Comparison of ENCODE assay signal across 9 mouse cellular contexts in genomic region chr9:65178336-65179213, GRCm38 (mm10). TPM values are rescaled to one million over a fixed set of nuclear protein-coding genes. Genes with fewer than 3 reads are reported as not detected.
DNase-seq lines count a peak whose midpoint lies in the region; ATAC-seq lines count a peak whose summit lies in the region.
"Had no signal": no experiment of that assay in that cellular context is flagged by ENCODE, and none has a peak within 500 bp of the region (broad histone marks: within the 10 kb centered on the region; RNA-seq: fewer than 3 reads in every experiment).

No protein-coding gene starts in this region.

- H3K27ac ChIP-seq in hindbrain, embryonic 16.5 days (ENCODE audit: low read depth, low read length): peak overlapping the region; percentile 72
- peak overlapping the region; percentile 79 for H3K27ac ChIP-seq in midbrain, embryonic 16.5 days (ENCODE audit: low read length)

- H3K9me3 ChIP-seq in hindbrain, embryonic 16.5 days (ENCODE audit: control insufficient read depth, low read length): no peaks in the 10 kb centered on the region
- H3K9me3 ChIP-seq in midbrain, embryonic 16.5 days (replicated peaks; ENCODE audit: control insufficient read depth, low read length, poor library complexity, severe bottlenecking): no peaks in the 10 kb centered on the region

- peak overlapping the region; percentile 53 for H3K9ac ChIP-seq in hindbrain, embryonic 16.5 days (ENCODE audit: low read depth, low read length)
- peak overlapping the region; percentile 46 for H3K9ac ChIP-seq in midbrain, embryonic 16.5 days (ENCODE audit: low read depth, low read length)

- peak; percentile 55 for ATAC-seq in hindbrain, embryonic 16.5 days
- ATAC-seq in midbrain, embryonic 16.5 days: peak; percentile 61

- no peak overlapping the region; the same call in 1 of the 2 replicates for H3K4me3 ChIP-seq in hindbrain, embryonic 16.5 days (ENCODE audit: low read length)
- H3K4me3 ChIP-seq in midbrain, embryonic 16.5 days (ENCODE audit: low read depth, low read length): no peak overlapping the region

- peak overlapping the region; percentile 35 for H3K4me2 ChIP-seq in hindbrain, embryonic 16.5 days (ENCODE audit: low read length)
- H3K4me2 ChIP-seq in midbrain, embryonic 16.5 days (ENCODE audit: low read length): peak overlapping the region; percentile 16; the same call in 1 of the 2 replicates

- peaks cover 50% of the 10 kb centered on the region for H3K4me1 ChIP-seq in hindbrain, embryonic 16.5 days (ENCODE audit: control insufficient read depth, insufficient read depth, low read depth, low read length)
- peaks cover 44% of the 10 kb centered on the region for H3K4me1 ChIP-seq in midbrain, embryonic 16.5 days (ENCODE audit: control insufficient read depth, insufficient read depth, low read length)

- WGBS in hindbrain, embryonic 16.5 days: 8% methylated on average over 13 of the region's 22 CpGs
- WGBS in midbrain, embryonic 16.5 days: 2% methylated on average over 22 of the region's 22 CpGs

- DNase-seq in adrenal gland, postnatal 10 days: peak; percentile 39
- no peak for DNase-seq in adrenal gland, adult 8-10 months
- peak; percentile 27 for DNase-seq in right cerebral cortex, postnatal 4 days
- DNase-seq in right cerebral cortex, postnatal 14 days: no peak
- no peak for DNase-seq in urinary bladder, adult 2 months (ENCODE audit: low spot score)
- DNase-seq in right cerebral cortex, adult 18-20 months: no peak

- peaks cover 6% of the 10 kb centered on the region for H3K36me3 ChIP-seq in hindbrain, embryonic 16.5 days (ENCODE audit: control insufficient read depth, insufficient read depth, low read length)
- peaks cover 8% of the 10 kb centered on the region for H3K36me3 ChIP-seq in midbrain, embryonic 16.5 days (ENCODE audit: control insufficient read depth, insufficient read depth, low read length)

- H3K27me3 ChIP-seq in hindbrain, embryonic 16.5 days (replicated peaks; ENCODE audit: control insufficient read depth, insufficient read depth, low read length): no peaks in the 10 kb centered on the region
- no peaks in the 10 kb centered on the region for H3K27me3 ChIP-seq in midbrain, embryonic 16.5 days (ENCODE audit: control insufficient read depth, insufficient read depth, low read depth, low read length)

RNA-seq across cellular contexts. Expression of gene Parp16, which starts 16.6 kb away (rescaled TPM):
- 10 to 100 TPM; 12.9 to 19.6 TPM for total RNA-seq in adrenal gland, postnatal 10 days (2021)
- 10 to 100 TPM; 16.2 to 44.2 (median 33.1) TPM for total RNA-seq in adrenal gland, adult 8-10 months (2022)
- 7.7 and 8.3 TPM in 2 replicates for polyA plus RNA-seq in hindbrain, embryonic 16.5 days (2015; fragmentation: Nextera tagmentation; extraction: Ambion mirVana)
- 8.5 and 9.0 TPM in 2 replicates for polyA plus RNA-seq in midbrain, embryonic 16.5 days (2015; fragmentation: Nextera tagmentation; extraction: Ambion mirVana)
- 4.4 and 4.5 TPM in 2 replicates for polyA plus RNA-seq in urinary bladder, adult 2 months (2012; rRNA removed)

RNA-seq across cellular contexts. Expression of gene Igdcc3, which starts 37.6 kb away (rescaled TPM):
- 1 to 10 TPM; 1.2 to 1.7 TPM for total RNA-seq in adrenal gland, postnatal 10 days (2021)
- total RNA-seq in adrenal gland, adult 8-10 months (2022): 1 to 10 TPM in 3 of 4 experiments, under 1 TPM in 1; 0.84 to 4.0 (median 2.4) TPM
- 4.4 and 9.0 TPM in 2 replicates for polyA plus RNA-seq in hindbrain, embryonic 16.5 days (2015; fragmentation: Nextera tagmentation; extraction: Ambion mirVana)
- polyA plus RNA-seq in midbrain, embryonic 16.5 days (2015; fragmentation: Nextera tagmentation; extraction: Ambion mirVana): 8.7 and 9.1 TPM in 2 replicates
- 2.3 and 2.7 TPM in 2 replicates for polyA plus RNA-seq in urinary bladder, adult 2 months (2012; rRNA removed)
- total RNA-seq: common myeloid progenitor, adult 5-6 weeks had no signal

Comparison
In these comparisons a context has a peak if more than half of its experiments do, and no peak if none do; other contexts are left out.
1. DNase-seq: peak in adrenal gland, postnatal 10 days (single experiment) and right cerebral cortex, postnatal 4 days (single experiment); none in adrenal gland, adult 8-10 months (single experiment), right cerebral cortex, postnatal 14 days (single experiment), urinary bladder, adult 2 months (single experiment) and right cerebral cortex, adult 18-20 months (single experiment).